ENCODE assay signal across 18 mouse cellular contexts in the genomic region with DNA sequence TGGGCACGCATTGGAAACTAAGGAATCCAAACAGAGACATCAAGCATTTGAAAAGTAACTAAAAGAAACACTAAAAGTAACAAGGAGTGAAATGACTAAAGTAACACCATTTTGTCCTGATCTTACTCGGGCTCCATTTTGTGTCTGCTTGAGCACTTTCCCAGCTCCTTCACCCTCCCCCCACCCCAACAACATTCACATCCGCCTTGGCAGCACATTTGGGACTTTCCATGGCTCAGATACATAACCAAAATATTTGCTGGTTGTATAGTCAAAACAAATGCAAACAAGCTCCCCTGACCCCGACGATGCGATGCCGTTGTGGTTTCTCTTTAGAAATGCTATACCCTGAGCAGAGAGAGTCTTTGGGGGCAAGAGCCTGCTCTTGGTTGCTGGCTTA. TPM values are rescaled to one million over a fixed set of nuclear protein-coding genes. Genes with fewer than 3 reads are reported as not detected.
"Had no signal": no experiment of that assay in that cellular context is flagged by ENCODE, and none has a peak within 500 bp of the region (broad histone marks: within the 10 kb centered on the region; RNA-seq: fewer than 3 reads in every experiment).

No protein-coding gene starts in this region.

- ATAC-seq: intestine, postnatal 0 days; midbrain, embryonic 16.5 days had no signal

- H3K4me2 ChIP-seq: liver, embryonic 11.5 days; liver, embryonic 15.5 days; midbrain, embryonic 12.5 days had no signal

- DNase-seq: kidney, adult 8-10 months; kidney, postnatal 25 days; lung, adult 2 months; lung, postnatal 10 days; right cerebral cortex, adult 18-20 months; right cerebral cortex, postnatal 25 days; thymus, adult 18-20 months; thymus, postnatal 25 days had no signal

- H3K4me3 ChIP-seq: left cerebral cortex, adult 2 months; limb, embryonic 10.5 days; liver, embryonic 15.5 days; megakaryocyte, embryonic 14.5 days; midbrain, embryonic 12.5 days; neural tube, embryonic 13.5 days had no signal

- H3K27ac ChIP-seq: left cerebral cortex, adult 2 months; limb, embryonic 10.5 days; liver, embryonic 15.5 days; macrophage; midbrain, embryonic 12.5 days; neural tube, embryonic 13.5 days had no signal

- H3K9ac ChIP-seq: liver, embryonic 15.5 days; midbrain, embryonic 12.5 days; neural tube, embryonic 13.5 days had no signal

- H3K27me3 ChIP-seq: megakaryocyte, embryonic 14.5 days; midbrain, embryonic 12.5 days; neural tube, embryonic 13.5 days had no signal

- H3K36me3 ChIP-seq: midbrain, embryonic 12.5 days had no signal

- H3K9me3 ChIP-seq: limb, embryonic 10.5 days; liver, embryonic 15.5 days; megakaryocyte, embryonic 14.5 days; midbrain, embryonic 12.5 days; neural tube, embryonic 13.5 days had no signal

RNA-seq across cellular contexts. Expression of gene Gabrr2, which starts 33.7 kb away (rescaled TPM):
- polyA plus RNA-seq: liver, embryonic 11.5 days; liver, embryonic 15.5 days; macrophage had no signal
